Mouse (Mus musculus) cerebellum, adult 2 months (tissue): Measurements from ENCODE around the gene Kif1c.

Experiments
- CTCF ChIP-seq: fragments of 200-500 bp; IDR thresholded peaks from 2 replicates; pipeline ENCODE4 v1.5.1; 2011; ENCODE audit warnings: low read depth, mild to moderate bottlenecking, control low read depth, low read length, moderate library complexity, borderline replicate concordance; ENCODE audit not compliant: insufficient read depth
- POLR2A ChIP-seq: fragments of 200-500 bp; IDR thresholded peaks from 2 replicates; pipeline ENCODE4 v1.6.1; 2011; ENCODE audit warnings: low read length, control low read depth, borderline replicate concordance; ENCODE audit not compliant: insufficient read depth

GRCm38 (mm10) chr11:70689578-70689977, 10.8 kb upstream of the Kif1c start:
- no peak for TF ChIP-seq CTCF
- TF ChIP-seq POLR2A, result no peak
